Mouse (Mus musculus): ENCODE measurements around the gene Timm10. TPM values are rescaled to one million over a fixed set of nuclear protein-coding genes. Genes with fewer than 3 reads are reported as not detected.
A peak's percentile ranks its signal among the peaks of the same experiment; 100 is the strongest.

Timm10 gene
- polyA plus RNA-seq (2015; fragmentation: Nextera tagmentation; extraction: Ambion mirVana), result 58.0 and 69.5 TPM in 2 replicates

DNA sequence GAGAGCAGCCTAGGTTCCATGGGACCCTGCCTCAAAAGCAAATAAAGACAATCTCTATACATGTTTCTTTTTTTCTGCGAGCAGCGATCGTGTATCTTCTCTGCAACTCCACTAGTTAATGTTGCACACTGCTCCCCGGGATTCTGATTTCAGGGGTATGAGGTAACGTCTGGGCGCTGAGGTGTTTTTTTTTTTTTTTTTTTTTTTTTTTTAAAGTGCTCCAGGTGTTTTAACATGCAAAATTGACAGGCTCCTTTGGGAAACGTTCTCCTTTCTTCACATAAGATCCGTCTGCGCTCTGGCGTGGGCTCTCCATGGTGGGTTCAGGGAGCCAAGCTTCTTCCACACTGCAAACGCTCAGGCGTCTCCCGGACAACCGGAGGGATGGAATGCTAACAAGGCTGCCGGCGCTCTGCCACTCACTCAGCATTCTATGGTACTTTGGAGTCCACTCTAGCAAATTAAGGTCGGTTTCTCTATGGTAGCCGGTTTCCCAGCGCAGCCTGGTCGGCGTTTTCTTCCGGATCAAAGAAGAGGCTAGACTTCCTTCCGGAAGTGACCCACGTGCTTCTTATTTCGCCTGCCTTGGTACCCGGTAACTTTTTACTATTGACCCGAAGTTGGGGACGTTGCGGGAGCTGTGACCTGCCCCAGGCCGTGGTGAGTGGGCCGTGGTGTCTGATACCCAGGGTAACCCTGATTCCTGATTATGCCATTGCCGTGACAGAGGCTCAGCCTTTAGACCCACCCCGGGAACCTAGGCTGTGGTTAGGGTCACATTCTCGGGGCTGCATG is at the start of gene Timm10:
Gene Timm10, plus strand, starts transcription at position 510 of the 795 bp plus-strand sequence.
- Histone ChIP-seq H3K27me3 (replicated peaks; ENCODE audit: control insufficient read depth, insufficient read depth, low read length) (0 out of 2 replicates have a peak, but pooled peaks cover 2% of the 10 kb centered on the region), H3K4me1 (replicated peaks; ENCODE audit: control insufficient read depth, insufficient read depth, low read length) (peaks cover 11% of the 10 kb centered on the region), H3K4me2 (ENCODE audit: low read length) (peak within 1 kb of the TSS; percentile 100), H3K4me3 (replicated peaks; ENCODE audit: low read length) (peak within 1 kb of the TSS; percentile 94), H3K9me3 (ENCODE audit: control insufficient read depth, low read length) (no peaks in the 10 kb centered on the region), H3K36me3 (ENCODE audit: control insufficient read depth, insufficient read depth) (no peaks in the 10 kb centered on the region; the same call in 1 of the 2 replicates), H3K27ac (ENCODE audit: low read length) (peak within 1 kb of the TSS; percentile 58; the same call in 1 of the 2 replicates), H3K9ac (replicated peaks; ENCODE audit: low read depth, low read length) (peak within 1 kb of the TSS; percentile 64)
- peak; percentile 95 for ATAC-seq
- under 1% methylated on average over 34 of the region's 34 CpGs for WGBS

DNA sequence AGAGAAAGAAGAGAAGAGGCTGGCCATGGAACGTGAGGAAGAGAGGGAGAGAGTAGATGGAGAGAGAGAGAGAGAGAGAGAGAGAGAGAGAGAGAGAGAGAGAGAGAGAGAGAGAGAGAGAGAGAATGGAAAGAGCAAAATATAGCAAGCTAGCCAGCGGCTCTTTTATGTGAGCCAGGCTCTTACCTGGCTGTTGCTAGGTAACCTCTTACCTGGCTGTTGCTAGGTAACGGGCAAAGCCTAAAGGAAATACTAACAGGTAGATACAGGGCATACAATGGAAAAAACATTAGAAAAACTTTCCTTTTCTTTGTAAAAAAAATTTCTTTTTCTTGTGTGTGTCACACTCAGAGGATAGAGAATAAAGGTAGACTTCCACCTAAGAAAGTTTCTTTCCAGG is 49.1 kb upstream of the Timm10 start:
- Histone ChIP-seq H3K4me1 (replicated peaks; ENCODE audit: control insufficient read depth, insufficient read depth, low read length) (peaks cover 8% of the 10 kb centered on the region), H3K36me3 (ENCODE audit: control insufficient read depth, insufficient read depth) (no peaks in the 10 kb centered on the region), H3K27me3 (replicated peaks; ENCODE audit: control insufficient read depth, insufficient read depth, low read length) (no peaks in the 10 kb centered on the region), H3K9ac (replicated peaks; ENCODE audit: low read depth, low read length) (no peak overlapping the region), H3K27ac (ENCODE audit: low read length) (no peak overlapping the region; the same call in 1 of the 2 replicates), H3K4me2 (ENCODE audit: low read length) (no peak overlapping the region), H3K9me3 (ENCODE audit: control insufficient read depth, low read length) (no peaks in the 10 kb centered on the region), H3K4me3 (replicated peaks; ENCODE audit: low read length) (no peak overlapping the region)
- no peak; the same call in 1 of the 2 replicates for ATAC-seq
- WGBS, result 47% methylated on average over 3 of the region's 3 CpGs

DNA sequence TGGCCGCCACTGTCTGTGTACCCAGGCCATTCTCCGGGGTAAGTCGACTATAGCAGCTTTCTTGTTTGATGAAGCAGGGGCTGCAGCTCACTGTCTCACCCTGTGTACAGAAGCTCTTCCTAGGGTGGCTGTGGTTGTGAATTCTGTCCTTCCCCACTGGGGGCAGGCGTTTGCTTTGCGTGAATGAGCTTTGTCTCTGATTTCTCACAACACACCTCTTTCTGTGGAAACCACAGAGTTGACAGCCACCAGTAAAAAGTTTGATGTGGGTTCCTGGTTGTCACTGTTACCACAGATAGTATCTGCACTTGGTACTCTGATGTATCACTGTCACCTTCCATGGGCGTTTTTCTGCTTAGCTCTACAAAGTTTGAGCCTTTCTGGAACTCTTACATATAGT is 47.6 kb upstream of the Timm10 start:
- WGBS, result 63% methylated on average over 6 of the region's 6 CpGs

DNA sequence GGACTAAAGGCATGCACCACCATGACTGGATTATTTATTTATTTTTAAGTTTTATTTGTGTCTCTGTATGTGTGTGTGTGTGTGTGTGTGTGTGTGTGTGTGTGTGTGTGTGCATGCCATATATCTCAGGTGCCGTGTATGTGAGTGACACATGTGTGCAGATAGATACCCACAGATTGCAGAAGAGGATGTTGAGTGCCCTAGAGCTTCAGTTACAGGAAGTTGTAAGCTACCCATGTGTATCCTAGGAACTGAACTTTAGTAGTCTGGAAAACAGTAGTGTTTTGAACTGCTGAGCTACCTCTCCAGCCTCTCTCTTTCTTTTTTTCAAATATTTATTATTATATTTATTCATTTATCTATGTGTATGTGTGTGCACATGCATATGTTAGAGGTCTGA is 43.5 kb upstream of the Timm10 start:
- H3K4me3 ChIP-seq (replicated peaks; ENCODE audit: low read length), result no peak overlapping the region
- no peak for ATAC-seq
- no peaks in the 10 kb centered on the region for H3K9me3 ChIP-seq (ENCODE audit: control insufficient read depth, low read length)
- no peak overlapping the region for H3K4me2 ChIP-seq (ENCODE audit: low read length)
- H3K27ac ChIP-seq (ENCODE audit: low read length), result no peak overlapping the region
- H3K4me1 ChIP-seq (replicated peaks; ENCODE audit: control insufficient read depth, insufficient read depth, low read length), result no peaks in the 10 kb centered on the region
- H3K9ac ChIP-seq (replicated peaks; ENCODE audit: low read depth, low read length), result no peak overlapping the region
- no peaks in the 10 kb centered on the region for H3K36me3 ChIP-seq (ENCODE audit: control insufficient read depth, insufficient read depth)
- H3K27me3 ChIP-seq (replicated peaks; ENCODE audit: control insufficient read depth, insufficient read depth, low read length), result no peaks in the 10 kb centered on the region
- 94% methylated on average over 1 of the region's 1 CpGs for WGBS

More for the DNA sequence above, 47.6 kb upstream of the Timm10 start:
- no peak overlapping the region for H3K4me3 ChIP-seq (replicated peaks; ENCODE audit: low read length)
- no peak overlapping the region for H3K27ac ChIP-seq (ENCODE audit: low read length)
- ATAC-seq, result no peak
- peaks cover 8% of the 10 kb centered on the region for H3K4me1 ChIP-seq (replicated peaks; ENCODE audit: control insufficient read depth, insufficient read depth, low read length)
- no peaks in the 10 kb centered on the region for H3K36me3 ChIP-seq (ENCODE audit: control insufficient read depth, insufficient read depth)
- no peaks in the 10 kb centered on the region for H3K27me3 ChIP-seq (replicated peaks; ENCODE audit: control insufficient read depth, insufficient read depth, low read length)
- no peak overlapping the region for H3K9ac ChIP-seq (replicated peaks; ENCODE audit: low read depth, low read length)
- H3K9me3 ChIP-seq (ENCODE audit: control insufficient read depth, low read length), result no peaks in the 10 kb centered on the region
- no peak overlapping the region for H3K4me2 ChIP-seq (ENCODE audit: low read length)

DNA sequence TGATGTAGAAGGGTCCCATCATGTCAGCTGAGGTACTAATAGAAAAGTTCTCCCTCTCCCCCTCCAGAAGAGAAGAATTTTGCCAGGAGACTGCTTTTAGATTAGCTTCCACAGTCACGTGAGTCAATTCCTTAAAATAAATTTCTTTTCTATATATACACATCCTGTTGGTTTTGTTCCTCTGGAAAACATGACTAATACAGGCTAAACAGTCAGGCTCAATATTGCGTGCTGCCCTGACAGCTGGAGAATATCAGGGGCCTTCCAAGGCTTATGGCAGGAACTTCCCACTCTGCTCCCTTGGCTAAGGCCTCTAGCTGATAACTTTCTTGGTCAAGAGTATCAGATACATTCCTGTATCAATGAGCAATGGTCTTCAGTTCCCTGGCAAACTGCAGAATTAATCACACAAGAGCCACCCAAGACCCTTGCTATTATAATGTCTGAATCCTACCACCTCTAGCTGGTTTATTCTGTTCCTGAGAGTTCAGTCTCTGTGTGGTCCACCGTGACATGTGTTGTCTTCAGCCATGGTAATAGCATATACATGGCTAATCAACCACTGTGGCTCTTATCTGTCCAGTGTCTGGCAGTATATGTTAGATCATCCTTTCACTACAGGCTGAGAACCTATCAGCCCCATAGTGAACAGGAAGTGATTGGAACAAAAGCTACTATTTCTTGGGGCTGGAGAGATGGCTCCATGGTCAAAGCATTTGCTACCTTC is 42.8 kb upstream of the Timm10 start:
- Histone ChIP-seq H3K4me3 (replicated peaks; ENCODE audit: low read length) (no peak overlapping the region), H3K9me3 (ENCODE audit: control insufficient read depth, low read length) (no peaks in the 10 kb centered on the region), H3K36me3 (ENCODE audit: control insufficient read depth, insufficient read depth) (no peaks in the 10 kb centered on the region), H3K27ac (ENCODE audit: low read length) (no peak overlapping the region), H3K9ac (replicated peaks; ENCODE audit: low read depth, low read length) (no peak overlapping the region), H3K27me3 (replicated peaks; ENCODE audit: control insufficient read depth, insufficient read depth, low read length) (no peaks in the 10 kb centered on the region), H3K4me2 (ENCODE audit: low read length) (no peak overlapping the region), H3K4me1 (replicated peaks; ENCODE audit: control insufficient read depth, insufficient read depth, low read length) (no peaks in the 10 kb centered on the region)
- ATAC-seq, result no peak
- 92% methylated on average over 3 of the region's 3 CpGs for WGBS

DNA sequence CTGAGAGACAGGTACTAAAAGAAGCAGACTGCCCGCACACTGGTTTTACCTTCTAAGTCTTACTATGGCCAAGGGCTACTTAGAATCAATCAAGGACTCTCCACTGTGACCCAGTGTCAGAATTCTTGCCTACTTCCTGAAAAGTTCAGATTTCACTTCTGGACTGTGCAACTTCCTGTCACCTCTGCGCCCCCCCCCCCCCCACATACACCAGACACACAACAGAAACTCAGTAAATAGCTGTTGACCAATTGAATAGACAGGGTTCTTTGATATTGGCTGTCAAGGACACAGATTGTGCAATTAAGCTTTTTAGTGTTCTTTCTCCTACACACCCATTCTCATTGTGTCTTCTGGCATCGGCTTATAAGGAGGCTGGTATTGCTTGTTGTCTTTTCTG is 38.5 kb upstream of the Timm10 start:
- no peaks in the 10 kb centered on the region for H3K4me1 ChIP-seq (replicated peaks; ENCODE audit: control insufficient read depth, insufficient read depth, low read length)
- WGBS, result 82% methylated on average over 3 of the region's 3 CpGs
- no peak for ATAC-seq
- no peak overlapping the region for H3K4me2 ChIP-seq (ENCODE audit: low read length)
- H3K36me3 ChIP-seq (ENCODE audit: control insufficient read depth, insufficient read depth), result no peaks in the 10 kb centered on the region
- no peaks in the 10 kb centered on the region for H3K27me3 ChIP-seq (replicated peaks; ENCODE audit: control insufficient read depth, insufficient read depth, low read length)
- no peaks in the 10 kb centered on the region for H3K9me3 ChIP-seq (ENCODE audit: control insufficient read depth, low read length)
- no peak overlapping the region for H3K4me3 ChIP-seq (replicated peaks; ENCODE audit: low read length)
- no peak overlapping the region for H3K9ac ChIP-seq (replicated peaks; ENCODE audit: low read depth, low read length)
- no peak overlapping the region for H3K27ac ChIP-seq (ENCODE audit: low read length)

DNA sequence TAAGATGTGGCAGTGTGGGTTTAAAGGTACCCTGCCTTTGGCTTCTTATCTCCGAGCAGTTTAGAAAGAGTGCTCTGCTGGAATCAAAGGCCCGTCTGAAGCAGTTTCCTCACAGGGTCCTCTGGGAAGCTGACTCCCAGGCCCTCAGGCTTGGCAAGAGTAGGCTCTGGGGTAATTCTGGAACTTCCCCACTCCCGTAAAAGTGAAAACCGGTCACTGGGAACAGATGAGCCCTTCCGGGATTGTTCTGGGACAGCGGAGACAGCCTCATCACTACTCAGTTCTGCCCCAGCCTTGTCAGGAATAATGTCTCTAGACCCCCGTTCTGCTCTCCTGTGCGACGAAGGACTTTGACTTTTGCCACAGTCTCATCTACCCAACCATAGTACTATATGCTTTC is 36.4 kb upstream of the Timm10 start:
- Histone ChIP-seq H3K9ac (replicated peaks; ENCODE audit: low read depth, low read length) (no peak overlapping the region), H3K4me3 (replicated peaks; ENCODE audit: low read length) (no peak overlapping the region), H3K36me3 (ENCODE audit: control insufficient read depth, insufficient read depth) (no peaks in the 10 kb centered on the region), H3K4me2 (ENCODE audit: low read length) (no peak overlapping the region), H3K27ac (ENCODE audit: low read length) (no peak overlapping the region), H3K4me1 (replicated peaks; ENCODE audit: control insufficient read depth, insufficient read depth, low read length) (no peaks in the 10 kb centered on the region), H3K9me3 (ENCODE audit: control insufficient read depth, low read length) (no peaks in the 10 kb centered on the region), H3K27me3 (replicated peaks; ENCODE audit: control insufficient read depth, insufficient read depth, low read length) (no peaks in the 10 kb centered on the region)
- whole genome bisulfite sequencing, result 59% methylated on average over 9 of the region's 9 CpGs
- ATAC-seq, result no peak

DNA sequence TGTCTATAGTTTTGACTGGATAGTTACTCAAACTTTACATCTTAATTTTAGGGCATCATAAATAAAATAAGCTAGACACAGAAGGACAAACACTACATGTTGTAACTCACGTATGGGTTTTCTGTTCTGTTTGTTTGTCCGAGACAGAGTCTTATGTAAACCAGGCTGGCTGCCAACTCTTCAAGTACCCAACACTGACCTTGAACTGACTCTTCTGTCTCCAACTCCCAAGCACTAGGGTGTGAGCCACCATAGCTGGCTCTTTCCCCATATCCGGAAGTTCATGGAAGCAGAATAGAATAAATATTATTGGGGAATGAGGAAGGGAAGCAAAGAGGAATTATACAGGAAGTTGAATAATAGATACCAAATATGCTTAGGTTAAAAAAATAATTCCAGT is 34.3 kb upstream of the Timm10 start:
- no peak overlapping the region for H3K4me3 ChIP-seq (replicated peaks; ENCODE audit: low read length)
- WGBS, result 87% methylated on average over 3 of the region's 3 CpGs
- H3K9me3 ChIP-seq (ENCODE audit: control insufficient read depth, low read length), result no peaks in the 10 kb centered on the region
- H3K36me3 ChIP-seq (ENCODE audit: control insufficient read depth, insufficient read depth), result no peaks in the 10 kb centered on the region
- ATAC-seq, result no peak
- no peak overlapping the region for H3K9ac ChIP-seq (replicated peaks; ENCODE audit: low read depth, low read length)
- no peak overlapping the region for H3K27ac ChIP-seq (ENCODE audit: low read length)
- H3K4me1 ChIP-seq (replicated peaks; ENCODE audit: control insufficient read depth, insufficient read depth, low read length), result no peaks in the 10 kb centered on the region
- no peak overlapping the region for H3K4me2 ChIP-seq (ENCODE audit: low read length)
- H3K27me3 ChIP-seq (replicated peaks; ENCODE audit: control insufficient read depth, insufficient read depth, low read length), result no peaks in the 10 kb centered on the region

DNA sequence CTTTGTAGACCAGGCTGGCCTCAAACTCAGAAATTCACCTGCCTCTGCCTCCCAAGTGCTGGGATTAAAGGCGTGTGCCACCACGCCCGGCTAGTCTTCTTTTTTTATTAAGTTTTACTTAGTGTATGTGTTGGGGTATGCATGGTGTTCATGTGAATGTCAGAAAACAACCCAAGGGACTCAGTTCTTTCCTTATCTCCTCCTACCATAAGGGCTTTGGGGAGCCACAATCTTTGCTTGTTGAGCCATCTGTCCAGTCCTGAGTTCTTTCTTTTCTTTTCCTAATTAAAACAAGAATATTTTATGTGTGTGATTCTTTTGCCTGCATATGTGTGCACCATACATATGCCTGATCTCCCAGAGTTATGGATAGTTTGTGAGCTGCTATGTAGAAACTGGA is 33.6 kb upstream of the Timm10 start:
- Histone ChIP-seq H3K27me3 (replicated peaks; ENCODE audit: control insufficient read depth, insufficient read depth, low read length) (no peaks in the 10 kb centered on the region), H3K36me3 (ENCODE audit: control insufficient read depth, insufficient read depth) (no peaks in the 10 kb centered on the region), H3K4me1 (replicated peaks; ENCODE audit: control insufficient read depth, insufficient read depth, low read length) (no peaks in the 10 kb centered on the region), H3K4me2 (ENCODE audit: low read length) (no peak overlapping the region), H3K4me3 (replicated peaks; ENCODE audit: low read length) (no peak overlapping the region), H3K27ac (ENCODE audit: low read length) (no peak overlapping the region), H3K9ac (replicated peaks; ENCODE audit: low read depth, low read length) (no peak overlapping the region), H3K9me3 (ENCODE audit: control insufficient read depth, low read length) (no peaks in the 10 kb centered on the region)
- 91% methylated on average over 3 of the region's 3 CpGs for WGBS
- no peak for ATAC-seq

Measured in forebrain, embryonic 16.5 days (tissue).